Mouse (Mus musculus) neural tube, embryonic 13.5 days (tissue): ENCODE results near the gene Zic2. TPM values are rescaled to one million over a fixed set of nuclear protein-coding genes. Genes with fewer than 3 reads are reported as not detected.

Experiments used
- ATAC-seq: fragments of 200-750 bp; cut with Nextera tagmentation; 2 replicates; pipeline ENCODE4 v1.8.0; 2017; ENCODE audit warnings: low read depth, mild to moderate bottlenecking, moderate TSS enrichment, moderate library complexity
- H3K27ac ChIP-seq: fragments of 300-500 bp; sonication (generic); replicated peaks from 2 replicates; pipeline ENCODE4 v1.5.1; 2015; ENCODE audit warnings: moderate library complexity, mild to moderate bottlenecking, inconsistent platforms
- H3K27me3 ChIP-seq: fragments of 300-500 bp; sonication (generic); 2 replicates; pipeline ENCODE4 v1.6.1; 2015; ENCODE audit warnings: mild to moderate bottlenecking, inconsistent platforms
- H3K36me3 ChIP-seq: fragments of 300-500 bp; sonication (generic); 2 replicates; pipeline ENCODE4 v1.6.1; 2015; ENCODE audit warnings: mild to moderate bottlenecking, inconsistent platforms
- H3K4me1 ChIP-seq: fragments of 300-500 bp; sonication (generic); replicated peaks from 2 replicates; pipeline ENCODE4 v1.6.1; 2015; ENCODE audit warnings: inconsistent platforms
- H3K4me2 ChIP-seq: fragments of 300-500 bp; sonication (generic); 2 replicates; pipeline ENCODE4 v1.6.1; 2015; ENCODE audit warnings: inconsistent platforms, mild to moderate bottlenecking, moderate library complexity
- H3K4me3 ChIP-seq: fragments of 300-500 bp; sonication (generic); 2 replicates; pipeline ENCODE4 v1.5.1; 2015; ENCODE audit warnings: mild to moderate bottlenecking, inconsistent platforms
- H3K9ac ChIP-seq: fragments of 300-500 bp; sonication (generic); 2 replicates; pipeline ENCODE4 v1.6.1; 2015; ENCODE audit warnings: moderate library complexity, mild to moderate bottlenecking, inconsistent platforms
- H3K9me3 ChIP-seq: fragments of 300-500 bp; sonication (generic); 2 replicates; pipeline ENCODE4 v1.6.1; 2016; ENCODE audit warnings: inconsistent platforms
- WGBS: fragments of 180-500 bp; shearing (Covaris S2); methylation state at CpG from one replicate; pipeline ENCODE4 v1.1.7; 2015; 5-methylcytosine and 5-hydroxymethylcytosine counted together
- polyA plus RNA-seq: library from polyadenylated mRNA; unstranded; fragments of >200 nt; fragmentation: Nextera tagmentation; extraction: Ambion mirVana; gene quantifications from 2 replicates; pipeline ENCODE4 v1.2.1, GENCODE M21; 2015

The Zic2 gene
- polyA plus RNA-seq, 1 experiment from 2014 or later, result 8.2 TPM

DNA sequence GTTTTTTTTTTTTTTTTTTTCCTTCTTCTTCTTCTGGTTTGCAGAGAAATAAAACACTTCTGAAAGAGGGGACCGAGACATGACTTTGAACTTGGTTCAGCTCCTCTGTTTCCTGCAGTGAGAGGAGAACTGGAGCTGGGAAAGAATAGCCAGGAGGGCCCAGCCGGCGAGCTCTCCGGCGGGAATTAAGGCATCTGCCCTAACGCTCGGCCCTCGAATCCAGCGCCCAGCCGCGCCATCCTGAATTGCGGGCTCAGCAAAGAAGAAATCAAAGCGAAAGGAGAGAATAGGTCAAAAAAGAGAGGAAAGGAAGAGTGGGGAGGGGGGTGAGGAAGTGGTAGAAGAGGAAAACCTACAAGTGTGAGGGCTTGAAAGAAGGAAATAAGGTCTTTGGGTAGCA, 3.1 kb upstream of the Zic2 start:
- Histone ChIP-seq H3K27ac (peak overlapping the region; percentile 75), H3K36me3 (no peaks in the 10 kb centered on the region), H3K9me3 (no peaks in the 10 kb centered on the region), H3K27me3 (peaks cover 79% of the 10 kb centered on the region), H3K9ac (peak overlapping the region; percentile 58; the same call in 1 of the 2 replicates), H3K4me3 (peak overlapping the region; percentile 58), H3K4me2 (peak overlapping the region; percentile 62), H3K4me1 (peaks cover 33% of the 10 kb centered on the region)
- no peak for ATAC-seq
- WGBS, result 4% methylated on average over 13 of the region's 13 CpGs

DNA sequence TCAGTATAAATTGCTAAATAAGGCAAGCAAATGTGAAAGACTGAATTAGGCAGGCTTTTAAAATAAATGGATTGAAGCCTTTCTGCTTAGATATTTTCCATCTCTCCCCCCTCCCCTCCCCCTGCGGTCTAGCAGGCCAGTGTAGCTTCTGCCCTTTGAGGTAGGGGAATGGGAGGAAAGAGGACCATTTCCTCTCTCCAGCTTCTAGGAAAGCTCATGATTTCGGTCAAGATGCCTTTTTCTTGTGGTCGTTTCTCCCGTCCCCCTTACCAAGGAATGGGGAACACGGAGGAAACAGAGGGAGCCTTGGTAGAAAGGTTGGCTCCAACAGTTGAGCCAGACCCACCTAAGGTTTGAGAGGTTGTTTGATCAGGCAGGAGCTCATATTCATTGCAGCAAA, 2.6 kb upstream of the Zic2 start:
- no peaks in the 10 kb centered on the region for H3K9me3 ChIP-seq
- ATAC-seq, result no peak
- H3K9ac ChIP-seq, result peak overlapping the region; percentile 58
- H3K4me3 ChIP-seq, result peak overlapping the region; percentile 58
- 8% methylated on average over 5 of the region's 5 CpGs for WGBS
- H3K4me2 ChIP-seq, result peak overlapping the region; percentile 62
- H3K27ac ChIP-seq, result peak overlapping the region; percentile 96; the same call in 1 of the 2 replicates
- peaks cover 33% of the 10 kb centered on the region for H3K4me1 ChIP-seq
- peaks cover 79% of the 10 kb centered on the region for H3K27me3 ChIP-seq
- no peaks in the 10 kb centered on the region for H3K36me3 ChIP-seq

DNA sequence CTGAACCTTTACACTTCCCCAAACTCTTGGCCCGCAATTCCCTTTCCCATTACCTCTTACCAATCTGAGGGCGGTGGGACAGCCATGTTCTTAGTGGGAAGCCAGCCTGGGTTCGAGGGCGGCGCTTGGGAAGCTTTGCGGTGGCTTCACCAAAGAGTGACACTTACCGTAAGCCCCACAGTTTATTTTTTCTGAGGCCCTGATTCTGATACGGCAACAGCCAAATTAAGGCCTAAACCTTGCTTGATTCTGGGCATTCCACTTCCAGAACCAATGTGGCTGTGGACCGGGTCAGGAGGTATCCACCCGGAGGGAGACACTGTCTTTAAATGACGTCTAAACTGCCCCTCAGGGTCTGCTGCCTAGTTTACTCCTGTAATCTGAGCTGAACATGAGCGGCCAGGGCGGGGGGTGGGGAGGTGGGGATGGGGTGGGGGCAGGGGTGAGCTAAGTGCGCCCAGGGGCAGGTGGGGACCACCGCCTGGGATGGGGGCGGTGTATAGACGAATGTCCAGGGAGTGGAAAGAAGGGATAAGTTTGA, 2.0 kb upstream of the Zic2 start:
- H3K4me1 ChIP-seq, result peaks cover 33% of the 10 kb centered on the region
- no peak for ATAC-seq
- WGBS, result 4% methylated on average over 17 of the region's 17 CpGs

DNA sequence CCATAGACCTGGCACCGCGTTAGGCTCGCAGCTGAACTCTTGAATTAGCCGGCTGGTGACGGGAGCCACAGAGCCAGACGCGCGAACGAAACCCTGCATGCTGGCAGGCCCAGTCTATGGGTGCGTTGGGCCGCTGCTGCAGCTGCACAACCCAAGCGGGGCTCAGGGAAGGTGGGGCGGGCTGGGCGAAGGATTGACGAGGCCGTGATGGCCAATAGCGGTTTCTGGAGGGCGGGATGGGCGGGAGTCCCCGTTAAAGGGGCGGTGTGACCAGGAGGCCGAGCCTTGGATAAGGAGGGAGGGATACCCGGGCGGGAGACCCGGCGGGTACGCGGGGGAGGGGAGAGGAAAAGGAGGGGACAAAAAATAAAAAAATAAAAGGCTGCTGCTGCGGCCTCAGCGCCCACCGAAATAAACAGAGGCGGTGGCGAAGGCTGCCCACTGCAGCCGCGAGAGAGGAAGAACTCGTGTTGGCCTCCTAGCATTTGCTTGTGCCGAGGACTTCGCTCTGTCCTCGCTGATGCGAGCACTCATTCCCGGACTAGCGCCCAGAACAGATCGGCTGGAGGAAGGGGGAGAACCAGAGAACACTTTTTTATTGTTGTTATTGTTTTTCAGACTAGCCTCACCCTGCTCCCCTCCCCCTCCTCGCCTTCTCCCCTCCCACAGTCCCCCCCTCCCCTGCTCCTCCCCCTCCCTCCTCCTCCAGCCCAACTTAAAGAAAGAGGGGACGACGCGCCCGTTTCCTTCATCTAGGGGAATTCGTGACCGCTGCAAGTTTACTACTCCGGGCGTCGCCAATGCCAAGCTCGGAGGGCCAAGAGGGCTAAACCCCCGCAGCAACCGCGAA, 969 bp upstream of the Zic2 start:
- peak; percentile 87 for ATAC-seq
- Histone ChIP-seq H3K4me2 (peak overlapping the region; percentile 62), H3K9ac (peak overlapping the region; percentile 82), H3K36me3 (no peaks in the 10 kb centered on the region), H3K4me3 (peak overlapping the region; percentile 58), H3K27ac (peak overlapping the region; percentile 96), H3K4me1 (peaks cover 30% of the 10 kb centered on the region), H3K27me3 (peaks cover 75% of the 10 kb centered on the region), H3K9me3 (no peaks in the 10 kb centered on the region)
- under 1% methylated on average over 56 of the region's 57 CpGs for WGBS

More for the DNA sequence above, 2.0 kb upstream of the Zic2 start:
- H3K9ac ChIP-seq, result peak overlapping the region; percentile 82
- no peaks in the 10 kb centered on the region for H3K36me3 ChIP-seq
- peak overlapping the region; percentile 96 for H3K27ac ChIP-seq
- H3K9me3 ChIP-seq, result no peaks in the 10 kb centered on the region
- H3K27me3 ChIP-seq, result peaks cover 79% of the 10 kb centered on the region
- H3K4me2 ChIP-seq, result peak overlapping the region; percentile 62
- H3K4me3 ChIP-seq, result peak overlapping the region; percentile 58

DNA sequence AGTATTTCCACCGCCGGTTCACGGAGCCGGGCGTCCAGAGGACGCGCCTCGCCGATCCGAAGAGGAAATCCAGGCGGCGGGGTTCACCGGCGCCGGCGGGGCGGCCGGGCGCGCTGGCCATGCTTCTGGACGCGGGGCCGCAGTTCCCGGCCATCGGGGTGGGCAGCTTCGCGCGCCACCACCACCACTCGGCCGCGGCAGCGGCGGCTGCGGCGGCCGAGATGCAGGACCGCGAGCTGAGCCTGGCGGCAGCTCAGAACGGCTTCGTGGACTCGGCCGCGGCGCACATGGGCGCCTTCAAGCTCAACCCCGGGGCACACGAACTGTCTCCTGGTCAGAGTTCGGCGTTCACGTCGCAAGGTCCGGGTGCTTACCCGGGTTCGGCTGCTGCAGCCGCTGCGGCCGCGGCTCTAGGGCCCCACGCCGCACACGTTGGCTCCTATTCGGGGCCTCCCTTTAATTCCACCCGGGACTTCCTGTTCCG, 364 bp downstream of the Zic2 start:
- peaks cover 67% of the 10 kb centered on the region for H3K27me3 ChIP-seq
- peak overlapping the region; percentile 96 for H3K27ac ChIP-seq
- H3K36me3 ChIP-seq, result no peaks in the 10 kb centered on the region
- H3K9me3 ChIP-seq, result no peaks in the 10 kb centered on the region
- peak overlapping the region; percentile 82 for H3K9ac ChIP-seq
- WGBS, result under 1% methylated on average over 63 of the region's 65 CpGs
- H3K4me1 ChIP-seq, result peaks cover 30% of the 10 kb centered on the region
- ATAC-seq, result 0 out of 2 replicates have a peak, but pooled peaks have one; percentile 3
- peak overlapping the region; percentile 62 for H3K4me2 ChIP-seq
- peak overlapping the region; percentile 58 for H3K4me3 ChIP-seq

DNA sequence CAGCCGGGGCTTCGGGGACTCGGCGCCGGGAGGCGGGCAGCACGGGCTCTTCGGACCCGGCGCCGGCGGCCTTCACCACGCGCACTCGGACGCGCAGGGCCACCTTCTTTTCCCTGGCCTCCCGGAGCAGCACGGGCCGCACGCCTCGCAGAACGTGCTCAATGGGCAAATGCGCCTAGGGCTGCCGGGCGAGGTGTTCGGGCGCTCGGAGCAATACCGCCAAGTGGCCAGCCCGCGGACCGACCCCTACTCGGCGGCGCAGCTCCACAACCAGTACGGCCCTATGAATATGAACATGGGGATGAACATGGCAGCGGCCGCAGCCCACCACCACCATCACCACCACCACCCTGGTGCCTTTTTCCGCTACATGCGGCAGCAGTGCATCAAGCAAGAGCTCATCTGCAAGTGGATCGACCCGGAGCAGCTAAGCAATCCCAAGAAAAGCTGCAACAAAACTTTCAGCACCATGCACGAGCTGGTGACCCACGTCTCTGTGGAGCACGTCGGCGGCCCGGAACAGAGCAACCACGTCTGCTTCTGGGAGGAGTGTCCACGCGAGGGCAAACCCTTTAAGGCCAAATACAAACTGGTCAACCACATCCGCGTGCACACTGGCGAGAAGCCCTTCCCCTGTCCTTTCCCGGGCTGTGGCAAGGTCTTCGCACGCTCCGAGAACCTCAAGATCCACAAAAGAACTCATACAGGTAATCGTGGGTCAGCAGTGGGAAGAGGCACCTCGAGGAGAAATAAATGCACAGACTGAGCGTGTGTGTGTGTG, 996 bp downstream of the Zic2 start:
- ATAC-seq, result no peak
- peak overlapping the region; percentile 82 for H3K9ac ChIP-seq
- H3K27ac ChIP-seq, result peak overlapping the region; percentile 96
- H3K4me1 ChIP-seq, result peaks cover 30% of the 10 kb centered on the region
- under 1% methylated on average over 62 of the region's 62 CpGs for whole genome bisulfite sequencing
- no peaks in the 10 kb centered on the region for H3K36me3 ChIP-seq
- no peaks in the 10 kb centered on the region for H3K9me3 ChIP-seq
- peak overlapping the region; percentile 62 for H3K4me2 ChIP-seq
- H3K27me3 ChIP-seq, result peaks cover 67% of the 10 kb centered on the region
- peak overlapping the region; percentile 58 for H3K4me3 ChIP-seq

DNA sequence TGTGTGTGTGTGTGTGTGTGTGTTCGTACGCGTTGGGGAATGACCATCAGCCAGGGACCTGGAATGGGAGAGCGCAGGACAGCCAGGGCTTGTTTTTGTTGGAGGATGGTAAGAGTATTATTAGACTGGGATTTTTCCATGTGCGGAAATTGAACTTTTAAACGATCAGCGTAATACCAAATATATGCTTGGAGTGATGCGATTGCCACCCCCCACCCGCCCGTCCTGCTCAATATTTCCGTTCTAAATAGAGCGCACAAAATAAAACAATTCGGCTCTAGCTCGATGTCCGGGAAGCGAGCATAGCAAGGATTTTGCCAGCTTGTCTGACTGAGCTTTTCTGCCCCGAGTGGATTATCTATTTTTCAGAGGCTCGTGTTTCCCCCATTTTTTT, 1.6 kb downstream of the Zic2 start:
- H3K9ac ChIP-seq, result peak overlapping the region; percentile 82
- H3K4me2 ChIP-seq, result peak overlapping the region; percentile 62
- H3K4me1 ChIP-seq, result peaks cover 30% of the 10 kb centered on the region
- under 1% methylated on average over 18 of the region's 18 CpGs for WGBS
- peak overlapping the region; percentile 58 for H3K4me3 ChIP-seq
- ATAC-seq, result no peak
- H3K27me3 ChIP-seq, result peaks cover 67% of the 10 kb centered on the region
- no peaks in the 10 kb centered on the region for H3K9me3 ChIP-seq
- no peaks in the 10 kb centered on the region for H3K36me3 ChIP-seq
- peak overlapping the region; percentile 96 for H3K27ac ChIP-seq

DNA sequence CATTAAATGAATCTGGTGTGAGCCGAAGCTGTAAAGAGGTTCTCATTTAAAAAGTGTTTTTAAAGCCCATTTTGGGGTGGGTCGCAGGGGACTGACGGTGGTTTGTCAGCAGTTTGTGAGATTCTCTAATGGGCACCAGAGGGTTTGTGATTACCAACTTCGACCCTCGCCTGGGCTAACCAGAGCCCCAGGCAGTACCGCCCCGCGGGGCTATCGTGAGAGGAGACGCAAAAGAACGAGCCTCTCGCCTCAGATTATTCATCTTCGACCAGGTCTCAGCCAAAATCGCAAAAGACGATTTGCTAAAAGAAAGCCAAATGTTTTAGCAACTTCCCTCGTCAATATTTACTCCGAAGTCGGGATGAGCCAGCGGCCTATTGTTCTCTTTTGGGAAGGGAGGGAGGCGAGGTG, 2.0 kb downstream of the Zic2 start:
- Histone ChIP-seq H3K4me3 (peak overlapping the region; percentile 58), H3K9me3 (no peaks in the 10 kb centered on the region), H3K27ac (peak overlapping the region; percentile 96), H3K27me3 (peaks cover 68% of the 10 kb centered on the region), H3K4me1 (peaks cover 33% of the 10 kb centered on the region), H3K9ac (peak overlapping the region; percentile 82), H3K36me3 (no peaks in the 10 kb centered on the region), H3K4me2 (peak overlapping the region; percentile 62)
- under 1% methylated on average over 20 of the region's 20 CpGs for WGBS
- no peak for ATAC-seq

DNA sequence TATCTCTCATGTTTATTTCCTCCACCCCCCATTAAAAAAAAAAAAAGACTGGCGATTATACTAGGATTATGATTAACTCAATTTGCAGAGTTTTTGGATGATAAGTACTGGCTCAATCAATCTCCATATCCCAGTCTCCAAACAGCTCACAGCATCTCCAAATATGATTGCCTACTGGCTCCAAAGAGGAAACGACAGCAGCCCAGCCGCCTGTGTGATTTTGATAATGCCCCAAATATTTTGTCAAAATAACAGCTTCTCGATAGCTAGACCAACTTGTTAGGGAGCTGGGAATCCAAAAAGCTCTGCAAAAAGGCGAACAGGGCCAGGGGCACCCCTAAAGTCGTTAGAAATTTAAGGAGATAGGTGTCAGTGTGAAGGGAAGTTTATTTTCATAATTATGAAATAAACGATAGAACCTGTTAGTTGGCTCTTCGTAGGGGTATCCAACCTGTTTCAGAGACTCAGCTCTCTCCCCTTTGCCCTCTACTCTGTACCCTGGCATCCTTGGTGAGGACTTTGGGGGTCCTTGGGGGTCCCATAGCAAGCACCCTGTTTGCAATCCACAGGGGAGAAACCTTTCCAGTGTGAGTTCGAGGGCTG, 2.8 kb downstream of the Zic2 start:
- ATAC-seq, result no peak

DNA sequence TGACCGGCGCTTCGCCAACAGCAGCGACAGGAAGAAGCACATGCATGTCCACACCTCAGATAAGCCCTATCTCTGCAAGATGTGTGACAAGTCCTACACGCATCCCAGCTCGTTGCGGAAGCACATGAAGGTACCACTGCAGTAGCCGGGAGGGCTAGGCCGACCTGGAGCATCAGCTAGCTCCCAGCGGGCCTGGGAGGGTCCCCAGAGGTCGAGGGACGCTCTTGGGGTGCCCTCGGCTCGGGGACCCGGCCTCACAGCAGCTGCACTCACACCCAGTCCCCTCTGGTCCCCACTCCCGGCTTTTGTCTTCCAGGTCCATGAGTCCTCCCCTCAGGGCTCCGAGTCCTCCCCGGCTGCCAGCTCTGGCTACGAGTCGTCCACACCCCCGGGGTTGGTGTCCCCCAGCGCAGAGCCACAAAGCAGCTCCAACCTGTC, 3.4 kb downstream of the Zic2 start:
- no peaks in the 10 kb centered on the region for H3K9me3 ChIP-seq
- H3K36me3 ChIP-seq, result no peaks in the 10 kb centered on the region
- H3K27ac ChIP-seq, result peak overlapping the region; percentile 83
- H3K27me3 ChIP-seq, result peaks cover 69% of the 10 kb centered on the region
- WGBS, result 1% methylated on average over 18 of the region's 22 CpGs
- H3K4me3 ChIP-seq, result peak overlapping the region; percentile 58
- no peak for ATAC-seq
- peaks cover 39% of the 10 kb centered on the region for H3K4me1 ChIP-seq
- peak overlapping the region; percentile 62 for H3K4me2 ChIP-seq
- peak overlapping the region; percentile 82 for H3K9ac ChIP-seq

More for the DNA sequence above, 2.8 kb downstream of the Zic2 start:
- H3K4me2 ChIP-seq, result peak overlapping the region; percentile 62
- peak overlapping the region; percentile 82 for H3K9ac ChIP-seq
- peaks cover 69% of the 10 kb centered on the region for H3K27me3 ChIP-seq
- WGBS, result 2% methylated on average over 9 of the region's 9 CpGs
- no peaks in the 10 kb centered on the region for H3K36me3 ChIP-seq
- peaks cover 42% of the 10 kb centered on the region for H3K4me1 ChIP-seq
- peak overlapping the region; percentile 96 for H3K27ac ChIP-seq
- no peaks in the 10 kb centered on the region for H3K9me3 ChIP-seq
- peak overlapping the region; percentile 58 for H3K4me3 ChIP-seq

DNA sequence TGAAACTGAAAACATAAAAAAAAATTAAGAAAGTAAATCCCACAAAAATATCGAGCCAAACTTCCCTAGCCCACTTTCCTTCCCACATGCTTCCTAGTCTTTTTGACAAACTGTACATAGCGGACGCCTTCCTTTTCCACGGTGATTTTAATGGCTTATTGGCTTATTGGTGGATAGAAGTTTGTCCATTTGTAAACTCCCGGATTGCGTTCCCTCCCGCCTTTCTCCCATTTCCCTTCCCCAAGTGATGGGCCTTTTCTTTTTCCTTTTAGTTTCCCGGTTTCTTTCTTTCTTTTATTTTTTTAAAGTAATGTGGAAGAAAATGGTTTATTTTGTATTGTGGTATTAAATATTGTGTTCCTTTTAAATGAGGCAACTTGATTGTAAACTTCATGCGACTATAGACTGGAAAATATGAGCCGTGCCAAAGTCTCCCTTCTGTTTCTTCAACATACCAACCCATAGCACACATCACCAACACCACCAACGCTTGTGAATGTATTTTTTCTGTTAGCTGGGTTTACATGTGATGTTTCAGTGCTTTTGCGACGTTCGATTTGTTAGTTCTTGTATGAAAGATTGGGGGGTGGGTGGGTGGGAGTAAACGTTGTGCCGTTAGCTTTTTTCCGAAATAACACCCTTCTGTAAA, 4.3 kb downstream of the Zic2 start:
- H3K27ac ChIP-seq, result 0 out of 2 replicates have a peak overlapping the region, but pooled peaks have one; percentile 4

More for the DNA sequence above, 4.3 kb downstream of the Zic2 start:
- Histone ChIP-seq H3K4me2 (peak overlapping the region; percentile 62), H3K4me3 (peak overlapping the region; percentile 58), H3K4me1 (peaks cover 32% of the 10 kb centered on the region), H3K36me3 (no peaks in the 10 kb centered on the region), H3K9me3 (no peaks in the 10 kb centered on the region), H3K27me3 (peaks cover 75% of the 10 kb centered on the region), H3K9ac (peak overlapping the region; percentile 82)
- ATAC-seq, result no peak
- 13% methylated on average over 17 of the region's 17 CpGs for WGBS
